Mouse (Mus musculus): ENCODE measurements around the gene Bglap3. TPM values are rescaled to one million over a fixed set of nuclear protein-coding genes. Genes with fewer than 3 reads are reported as not detected.
A peak's percentile ranks its signal among the peaks of the same experiment; 100 is the strongest.

Bglap3 gene
- polyA plus RNA-seq, 1 experiment: 0.27 TPM

DNA sequence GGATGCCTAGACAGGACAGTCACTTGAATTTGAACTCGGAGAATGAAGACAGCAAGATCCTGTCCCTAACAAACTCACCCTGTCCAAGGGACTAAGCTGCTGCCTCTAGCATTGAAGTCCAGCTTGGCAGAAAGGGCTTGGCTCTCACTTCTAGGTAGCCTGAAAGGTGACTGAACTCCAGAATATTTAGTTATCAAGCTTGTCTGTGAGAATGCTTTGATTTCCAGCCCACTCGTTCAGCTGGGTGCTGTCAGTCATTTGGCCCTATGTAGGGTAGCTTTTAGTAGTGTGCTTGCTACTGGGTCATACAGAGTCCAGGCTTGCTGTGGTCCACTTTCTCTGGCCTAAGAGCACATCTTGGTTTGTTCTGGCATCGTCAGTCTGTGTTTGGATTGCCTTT, 33.5 kb downstream of the Bglap3 start:
- H3K36me3 ChIP-seq (ENCODE audit: control insufficient read depth, insufficient read depth, low read length): peaks cover 16% of the 10 kb centered on the region
- H3K4me1 ChIP-seq (ENCODE audit: control insufficient read depth, insufficient read depth, insufficient read length): peaks cover 6% of the 10 kb centered on the region; the same call in 1 of the 2 replicates
- 92% methylated on average over 3 of the region's 3 CpGs for WGBS
- no peak overlapping the region for H3K27ac ChIP-seq (ENCODE audit: insufficient read depth, low read length)
- no peaks in the 10 kb centered on the region for H3K27me3 ChIP-seq (ENCODE audit: control insufficient read depth, insufficient read depth, low read length)
- DNase-seq (ENCODE audit: low read depth in 1 of 2, low spot score in 2 of 2): no peak
- no peak overlapping the region for H3K4me3 ChIP-seq (ENCODE audit: extremely low read depth, insufficient read depth, insufficient read length)
- TF ChIP-seq CTCF (IDR thresholded peaks at IDR 0.05; ENCODE audit: extremely low read depth, insufficient read depth, insufficient read length, insufficient replicate concordance) (no peak), POLR2A (IDR thresholded peaks at IDR 0.05; ENCODE audit: low read depth, low read length) (no peak)

DNA sequence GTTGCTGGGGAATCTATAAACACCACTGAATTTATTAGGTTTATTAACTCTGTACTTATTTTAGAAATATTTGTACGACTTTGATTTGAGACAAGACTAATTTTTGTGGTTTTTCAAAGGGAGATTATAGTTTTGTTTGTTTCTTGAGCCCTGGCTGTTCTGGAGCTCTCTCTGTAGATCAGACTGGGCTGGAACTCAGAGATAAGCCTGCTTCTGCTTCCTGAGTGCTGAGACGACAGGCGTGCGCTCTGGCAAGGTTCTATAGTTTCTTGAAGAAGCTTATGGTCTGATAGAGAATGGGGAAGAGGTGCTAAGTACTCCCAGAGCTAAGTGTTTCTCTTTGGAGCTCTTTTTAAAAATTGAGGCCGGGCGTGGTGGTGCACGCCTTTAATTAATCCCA, 34.2 kb downstream of the Bglap3 start:
- DNase-seq (ENCODE audit: low read depth in 1 of 2, low spot score in 2 of 2): no peak
- H3K4me3 ChIP-seq (ENCODE audit: extremely low read depth, insufficient read depth, insufficient read length): no peak overlapping the region
- 71% methylated on average over 7 of the region's 7 CpGs for WGBS
- no peak for TF ChIP-seq POLR2A (IDR thresholded peaks at IDR 0.05; ENCODE audit: low read depth, low read length)
- TF ChIP-seq CTCF (IDR thresholded peaks at IDR 0.05; ENCODE audit: extremely low read depth, insufficient read depth, insufficient read length, insufficient replicate concordance): no peak
- no peak overlapping the region for H3K27ac ChIP-seq (ENCODE audit: insufficient read depth, low read length)
- H3K36me3 ChIP-seq (ENCODE audit: control insufficient read depth, insufficient read depth, low read length): peaks cover 10% of the 10 kb centered on the region
- no peaks in the 10 kb centered on the region for H3K27me3 ChIP-seq (ENCODE audit: control insufficient read depth, insufficient read depth, low read length)
- peaks cover 6% of the 10 kb centered on the region; the same call in 1 of the 2 replicates for H3K4me1 ChIP-seq (ENCODE audit: control insufficient read depth, insufficient read depth, insufficient read length)

DNA sequence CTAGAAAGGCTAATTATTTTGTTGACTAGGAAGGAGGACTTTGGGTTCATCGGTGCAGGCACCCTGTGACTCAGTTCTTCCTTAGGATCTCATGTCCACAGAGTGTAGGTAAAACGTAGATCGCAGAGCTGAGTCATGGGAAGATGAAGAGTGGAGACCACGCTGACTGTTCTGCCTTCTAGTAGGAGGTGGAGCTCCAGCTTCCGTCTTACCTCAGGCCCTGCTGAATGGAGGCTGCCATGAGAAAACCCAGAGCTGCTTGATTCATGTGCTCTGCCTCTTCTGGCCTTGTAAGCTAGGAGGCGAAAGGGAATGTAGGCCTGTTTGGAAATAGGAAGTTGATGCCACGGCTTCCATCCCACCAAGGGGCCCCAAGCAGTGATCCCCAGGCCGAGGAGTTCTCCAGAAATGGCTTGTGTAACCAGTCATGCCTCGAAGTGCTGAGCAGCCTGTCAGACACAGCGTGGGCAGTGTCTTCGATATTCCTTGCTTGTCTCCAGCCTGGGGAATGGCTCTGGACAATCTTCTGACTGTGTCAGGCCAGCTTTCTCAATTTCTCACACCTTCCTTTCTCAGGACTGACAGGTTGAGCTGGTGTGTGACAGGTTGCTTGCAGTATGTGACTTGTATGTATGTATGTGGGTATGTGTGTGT, 35.0 kb downstream of the Bglap3 start:
- Histone ChIP-seq H3K4me1 (ENCODE audit: control insufficient read depth, insufficient read depth, insufficient read length) (peaks cover 6% of the 10 kb centered on the region; the same call in 1 of the 2 replicates), H3K27ac (ENCODE audit: insufficient read depth, low read length) (no peak overlapping the region), H3K27me3 (ENCODE audit: control insufficient read depth, insufficient read depth, low read length) (no peaks in the 10 kb centered on the region), H3K4me3 (ENCODE audit: extremely low read depth, insufficient read depth, insufficient read length) (no peak overlapping the region), H3K36me3 (ENCODE audit: control insufficient read depth, insufficient read depth, low read length) (peaks cover 3% of the 10 kb centered on the region)
- peak in 1 of 2 experiments; percentile 7 for DNase-seq (ENCODE audit: low read depth in 1 of 2, low spot score in 2 of 2)
- TF ChIP-seq POLR2A (IDR thresholded peaks at IDR 0.05; ENCODE audit: low read depth, low read length) (no peak), CTCF (IDR thresholded peaks at IDR 0.05; ENCODE audit: extremely low read depth, insufficient read depth, insufficient read length, insufficient replicate concordance) (no peak)
- 26% methylated on average over 11 of the region's 11 CpGs for WGBS

DNA sequence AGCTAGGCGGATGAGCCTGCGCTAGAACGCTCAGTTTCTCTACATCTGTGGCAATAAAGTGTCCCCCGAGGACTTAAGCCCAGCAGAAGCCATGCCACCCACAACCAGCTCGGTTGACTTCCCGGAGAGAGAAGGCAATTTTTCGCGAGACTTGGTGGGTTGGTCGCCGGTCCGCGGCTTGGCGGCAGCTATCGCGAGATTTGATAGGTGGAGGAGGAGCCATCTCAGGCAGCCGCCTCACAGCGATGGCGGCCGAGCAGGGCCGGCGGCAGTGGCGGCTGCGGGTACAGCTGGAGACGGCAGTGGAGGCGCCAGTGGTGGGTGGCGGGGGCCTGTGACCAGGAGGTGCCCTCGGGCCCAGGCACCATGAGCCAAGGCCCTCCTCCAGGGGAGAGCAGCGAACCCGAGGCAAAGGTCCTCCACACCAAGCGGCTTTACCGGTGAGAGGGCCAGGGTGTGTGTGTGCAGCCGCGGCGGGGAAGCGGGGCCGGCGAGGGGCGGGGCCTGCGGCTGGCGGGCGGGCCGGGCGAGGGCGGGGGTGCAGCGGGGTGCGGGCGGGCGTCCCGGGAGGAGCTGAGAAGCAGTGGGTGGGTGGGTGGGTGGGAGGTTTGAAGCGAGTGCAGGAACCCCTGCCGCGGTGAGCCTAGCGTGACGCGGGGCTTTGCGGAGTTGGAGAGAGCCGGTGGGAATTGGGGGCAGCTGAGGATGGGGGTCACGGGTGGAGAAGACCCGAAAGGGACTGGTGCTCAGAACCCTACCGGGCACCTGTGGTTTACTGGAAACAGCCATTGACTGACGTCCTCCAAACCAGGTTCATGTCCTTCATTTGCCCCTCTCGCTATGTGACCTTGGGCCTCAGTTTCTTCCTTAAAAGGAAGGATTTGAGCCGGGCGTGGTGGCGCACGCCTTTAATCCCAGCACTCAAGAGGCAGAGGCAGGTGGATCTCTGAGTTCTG, 36.2 kb downstream of the Bglap3 start, which contains the start of the genes Tmem79 and Smg5:
TSS of gene Tmem79 (minus strand) at position 91 of the 956 bp plus-strand sequence.
TSS of gene Smg5 (plus strand) at position 203 of the 956 bp plus-strand sequence.
- H3K4me3 ChIP-seq (ENCODE audit: extremely low read depth, insufficient read depth, insufficient read length): peak within 1 kb of the TSS; percentile 95
- no peaks in the 10 kb centered on the region for H3K27me3 ChIP-seq (ENCODE audit: control insufficient read depth, insufficient read depth, low read length)
- H3K27ac ChIP-seq (ENCODE audit: insufficient read depth, low read length): peak within 1 kb of the TSS; percentile 95
- peak; percentile 92 to 96 for DNase-seq (ENCODE audit: low read depth in 1 of 2, low spot score in 2 of 2)
- peaks cover 6% of the 10 kb centered on the region; the same call in 1 of the 2 replicates for H3K4me1 ChIP-seq (ENCODE audit: control insufficient read depth, insufficient read depth, insufficient read length)
- no peaks in the 10 kb centered on the region for H3K36me3 ChIP-seq (ENCODE audit: control insufficient read depth, insufficient read depth, low read length)
- WGBS: 1% methylated on average over 61 of the region's 66 CpGs
- no peak for TF ChIP-seq CTCF (IDR thresholded peaks at IDR 0.05; ENCODE audit: extremely low read depth, insufficient read depth, insufficient read length, insufficient replicate concordance)
- peak; percentile 90 for TF ChIP-seq POLR2A (IDR thresholded peaks at IDR 0.05; ENCODE audit: low read depth, low read length)

DNA sequence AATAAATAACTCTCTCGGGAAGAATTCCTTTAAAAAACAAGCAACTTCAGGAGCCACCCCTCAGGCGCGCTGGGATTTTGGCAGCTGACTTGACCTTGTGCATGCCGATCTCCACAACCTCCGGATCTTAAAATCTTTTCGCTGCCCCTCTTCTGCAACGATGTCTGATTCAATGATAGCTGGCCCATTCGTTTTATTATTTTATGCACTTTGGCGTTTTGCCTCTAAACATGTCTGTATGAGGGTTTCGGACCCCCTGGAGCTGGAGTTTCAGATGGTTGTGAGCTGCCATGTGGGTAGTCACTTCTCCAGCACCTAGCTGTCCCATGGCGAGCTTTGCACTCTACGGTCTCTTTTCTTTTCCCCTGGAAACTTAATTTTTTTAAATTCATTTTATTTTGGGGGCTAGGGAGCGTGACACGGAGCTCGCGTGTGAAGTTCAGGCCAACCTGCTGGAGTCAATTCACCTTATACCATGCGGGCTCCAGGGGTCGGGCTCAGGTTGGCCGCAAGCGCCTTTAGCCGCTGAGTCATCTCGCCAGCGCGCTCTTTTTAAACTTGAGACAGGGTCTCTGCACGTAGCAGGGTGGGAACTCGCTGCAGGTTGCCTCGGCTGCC, 37.0 kb downstream of the Bglap3 start:
- H3K36me3 ChIP-seq (ENCODE audit: control insufficient read depth, insufficient read depth, low read length): no peaks in the 10 kb centered on the region
- peak overlapping the region; percentile 95 for H3K4me3 ChIP-seq (ENCODE audit: extremely low read depth, insufficient read depth, insufficient read length)
- peaks cover 6% of the 10 kb centered on the region; the same call in 1 of the 2 replicates for H3K4me1 ChIP-seq (ENCODE audit: control insufficient read depth, insufficient read depth, insufficient read length)
- peak overlapping the region; percentile 89 for H3K27ac ChIP-seq (ENCODE audit: insufficient read depth, low read length)
- no peaks in the 10 kb centered on the region for H3K27me3 ChIP-seq (ENCODE audit: control insufficient read depth, insufficient read depth, low read length)
- TF ChIP-seq POLR2A (IDR thresholded peaks at IDR 0.05; ENCODE audit: low read depth, low read length): no peak
- TF ChIP-seq CTCF (IDR thresholded peaks at IDR 0.05; ENCODE audit: extremely low read depth, insufficient read depth, insufficient read length, insufficient replicate concordance): no peak
- under 1% methylated on average over 27 of the region's 27 CpGs for WGBS
- no peak for DNase-seq (ENCODE audit: low read depth in 1 of 2, low spot score in 2 of 2)

DNA sequence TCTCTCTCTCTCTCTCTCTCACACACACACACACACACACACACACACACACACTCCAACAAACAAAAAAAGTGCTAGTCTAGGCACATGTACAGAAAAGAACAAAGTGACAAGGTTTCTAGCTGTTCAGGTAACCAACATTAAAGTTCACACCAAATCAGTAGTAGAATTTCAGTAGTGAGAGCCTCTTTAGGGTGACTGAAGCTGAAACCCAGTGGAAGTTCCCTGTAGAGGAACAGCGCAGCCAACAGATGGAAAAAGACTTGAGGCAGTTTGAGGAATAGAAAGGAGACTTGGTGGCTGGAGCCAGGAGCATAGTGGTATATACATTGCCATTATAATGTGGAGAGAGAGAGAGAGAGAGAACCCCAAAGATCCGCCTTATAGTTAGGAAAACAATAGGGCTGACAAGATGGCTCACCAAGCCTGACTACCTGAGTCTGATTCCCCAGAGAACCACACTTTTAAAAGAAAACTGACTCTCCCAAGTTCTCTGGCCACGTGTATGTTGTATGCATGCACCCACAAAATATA, 37.6 kb downstream of the Bglap3 start:
- no peak for TF ChIP-seq CTCF (IDR thresholded peaks at IDR 0.05; ENCODE audit: extremely low read depth, insufficient read depth, insufficient read length, insufficient replicate concordance)
- TF ChIP-seq POLR2A (IDR thresholded peaks at IDR 0.05; ENCODE audit: low read depth, low read length): no peak
- no peak for DNase-seq (ENCODE audit: low read depth in 1 of 2, low spot score in 2 of 2)
- no peaks in the 10 kb centered on the region for H3K27me3 ChIP-seq (ENCODE audit: control insufficient read depth, insufficient read depth, low read length)
- WGBS: 20% methylated on average over 3 of the region's 3 CpGs
- 0 out of 2 replicates have a peak overlapping the region, but pooled peaks have one; percentile 89 for H3K27ac ChIP-seq (ENCODE audit: insufficient read depth, low read length)
- H3K4me1 ChIP-seq (ENCODE audit: control insufficient read depth, insufficient read depth, insufficient read length): peaks cover 6% of the 10 kb centered on the region; the same call in 1 of the 2 replicates
- no peaks in the 10 kb centered on the region for H3K36me3 ChIP-seq (ENCODE audit: control insufficient read depth, insufficient read depth, low read length)
- H3K4me3 ChIP-seq (ENCODE audit: extremely low read depth, insufficient read depth, insufficient read length): no peak overlapping the region; the same call in 1 of the 2 replicates

Measured in spleen, adult 2 months (tissue).